Mouse (Mus musculus) lung, embryonic 16.5 days (tissue): ENCODE measurements around the gene Chrm4. TPM values are rescaled to one million over a fixed set of nuclear protein-coding genes. Genes with fewer than 3 reads are reported as not detected.

Experiments
- ATAC-seq: fragments of 200-750 bp; cut with Nextera tagmentation; 2 replicates; pipeline ENCODE4 v1.8.0; 2017; ENCODE audit warnings: low read depth, mild to moderate bottlenecking, moderate library complexity
- H3K27ac ChIP-seq: fragments of 300-500 bp; sonication (generic); 2 replicates; pipeline ENCODE4 v1.5.1; 2014; ENCODE audit warnings: mild to moderate bottlenecking, control low read depth, low read length
- H3K27me3 ChIP-seq: fragments of 300-500 bp; sonication (generic); 2 replicates; pipeline ENCODE4 v1.6.1; 2014; ENCODE audit warnings: low read depth, low read length, mixed read lengths; ENCODE audit not compliant: control insufficient read depth, insufficient read depth
- H3K36me3 ChIP-seq: fragments of 300-500 bp; sonication (generic); 2 replicates; pipeline ENCODE4 v1.6.1; 2014; ENCODE audit warnings: low read length; ENCODE audit not compliant: control insufficient read depth, insufficient read depth
- H3K4me1 ChIP-seq: fragments of 300-500 bp; sonication (generic); replicated peaks from 2 replicates; pipeline ENCODE4 v1.6.1; 2014; ENCODE audit warnings: low read length, mixed read lengths; ENCODE audit not compliant: control insufficient read depth, insufficient read depth
- H3K4me2 ChIP-seq: fragments of 300-500 bp; sonication (generic); 2 replicates; pipeline ENCODE4 v1.6.1; 2014; ENCODE audit warnings: low read depth, low read length, control low read depth
- H3K4me3 ChIP-seq: fragments of 300-500 bp; sonication (generic); 2 replicates; pipeline ENCODE4 v1.5.1; 2014; ENCODE audit warnings: mild to moderate bottlenecking, low read length, control low read depth
- H3K9ac ChIP-seq: fragments of 300-500 bp; sonication (generic); 2 replicates; pipeline ENCODE4 v1.6.1; 2014; ENCODE audit warnings: low read length, control low read depth
- H3K9me3 ChIP-seq: fragments of 300-500 bp; sonication (generic); 2 replicates; pipeline ENCODE4 v1.6.1; 2016; ENCODE audit warnings: low read length; ENCODE audit not compliant: control insufficient read depth
- WGBS: fragments of 180-500 bp; shearing (Covaris S2); extraction: QIAGEN DNeasy Blood & Tissue Kit; methylation state at CpG from one replicate; pipeline ENCODE4 v1.1.7; 2014; 5-methylcytosine and 5-hydroxymethylcytosine counted together
- polyA plus RNA-seq: library from polyadenylated mRNA; unstranded; fragments of >200 nt; fragmentation: Nextera tagmentation; extraction: Ambion mirVana; gene quantifications from 2 replicates; pipeline ENCODE4 v1.2.1, GENCODE M21; 2015

The Chrm4 gene
- polyA plus RNA-seq, result 0.10 TPM in 1 of 2 replicates, not detected in the other

DNA sequence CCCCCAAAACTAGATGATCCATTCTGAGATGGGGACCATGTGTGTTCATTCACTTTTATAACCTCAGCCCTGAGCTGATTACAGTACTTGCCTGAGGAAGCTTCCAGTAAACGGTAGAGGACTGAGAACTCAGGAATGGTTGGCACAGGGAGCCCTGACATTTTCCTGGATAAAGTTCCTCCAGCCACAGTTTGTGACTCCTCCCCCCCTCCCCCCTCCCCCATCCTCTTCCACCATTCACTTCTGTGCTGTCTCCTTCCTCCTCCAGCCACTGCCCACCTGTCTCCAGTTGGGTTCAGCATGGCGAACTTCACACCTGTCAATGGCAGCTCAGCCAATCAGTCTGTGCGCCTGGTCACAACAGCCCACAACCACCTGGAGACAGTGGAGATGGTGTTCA lies at the start of gene Chrm4:
Gene Chrm4, plus strand, starts transcription at position 301 of the 400 bp plus-strand sequence.
- Histone ChIP-seq H3K9ac (no peak within 1 kb of the TSS), H3K4me1 (peaks cover 26% of the 10 kb centered on the region), H3K9me3 (no peaks in the 10 kb centered on the region), H3K36me3 (no peaks in the 10 kb centered on the region), H3K27ac (no peak within 1 kb of the TSS), H3K4me3 (no peak within 1 kb of the TSS), H3K27me3 (peaks cover 24% of the 10 kb centered on the region), H3K4me2 (peak within 1 kb of the TSS; percentile 31; the same call in 1 of the 2 replicates)
- WGBS, result 83% methylated on average over 3 of the region's 3 CpGs
- no peak for ATAC-seq

GRCm38 (mm10) chr2:91878387-91879180 lies 48.5 kb upstream of the Chrm4 start:
- no peaks in the 10 kb centered on the region for H3K4me1 ChIP-seq
- 68% methylated on average over 7 of the region's 7 CpGs for WGBS
- no peak for ATAC-seq

DNA sequence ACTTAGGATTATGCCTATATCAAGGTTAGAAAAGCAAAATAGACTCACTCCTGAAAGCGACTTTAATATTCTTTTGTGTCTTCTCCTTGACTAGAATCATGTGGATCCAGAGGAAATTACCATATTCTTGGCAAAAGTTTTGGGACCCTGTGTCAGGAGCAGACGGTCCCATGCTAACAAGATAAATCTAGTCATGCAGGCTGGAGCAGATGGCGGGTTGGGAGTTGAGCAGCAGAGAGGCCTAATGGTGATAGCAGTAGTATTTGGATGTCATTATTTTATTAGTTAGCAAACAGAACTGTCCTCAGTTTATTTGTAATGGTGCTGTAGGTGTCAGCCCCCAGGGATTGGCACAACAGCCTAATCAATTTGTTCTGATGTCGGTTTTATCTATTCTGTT lies 43.1 kb upstream of the Chrm4 start:
- ATAC-seq, result no peak
- Histone ChIP-seq H3K9me3 (no peaks in the 10 kb centered on the region), H3K4me2 (no peak overlapping the region), H3K4me3 (no peak overlapping the region), H3K27me3 (no peaks in the 10 kb centered on the region), H3K4me1 (no peaks in the 10 kb centered on the region), H3K36me3 (peaks cover 5% of the 10 kb centered on the region), H3K9ac (no peak overlapping the region), H3K27ac (no peak overlapping the region)
- 57% methylated on average over 4 of the region's 4 CpGs for WGBS

More at GRCm38 (mm10) chr2:91878387-91879180, 48.5 kb upstream of the Chrm4 start:
- Histone ChIP-seq H3K4me2 (no peak overlapping the region), H3K36me3 (no peaks in the 10 kb centered on the region), H3K9ac (no peak overlapping the region), H3K4me3 (no peak overlapping the region), H3K27me3 (no peaks in the 10 kb centered on the region), H3K9me3 (no peaks in the 10 kb centered on the region), H3K27ac (no peak overlapping the region)

- no peaks in the 10 kb centered on the region for H3K4me1 ChIP-seq
- H3K4me2 ChIP-seq, result no peak overlapping the region
- ATAC-seq, result no peak
- no peak overlapping the region for H3K27ac ChIP-seq
- no peaks in the 10 kb centered on the region for H3K9me3 ChIP-seq
- H3K27me3 ChIP-seq, result no peaks in the 10 kb centered on the region
- no peak overlapping the region for H3K9ac ChIP-seq
- no peak overlapping the region for H3K4me3 ChIP-seq
- 67% methylated on average over 4 of the region's 4 CpGs for WGBS
- H3K36me3 ChIP-seq, result peaks cover 5% of the 10 kb centered on the region
These were observed 42.4 kb upstream of the Chrm4 start for GRCm38 (mm10) chr2:91884616-91885015.

DNA sequence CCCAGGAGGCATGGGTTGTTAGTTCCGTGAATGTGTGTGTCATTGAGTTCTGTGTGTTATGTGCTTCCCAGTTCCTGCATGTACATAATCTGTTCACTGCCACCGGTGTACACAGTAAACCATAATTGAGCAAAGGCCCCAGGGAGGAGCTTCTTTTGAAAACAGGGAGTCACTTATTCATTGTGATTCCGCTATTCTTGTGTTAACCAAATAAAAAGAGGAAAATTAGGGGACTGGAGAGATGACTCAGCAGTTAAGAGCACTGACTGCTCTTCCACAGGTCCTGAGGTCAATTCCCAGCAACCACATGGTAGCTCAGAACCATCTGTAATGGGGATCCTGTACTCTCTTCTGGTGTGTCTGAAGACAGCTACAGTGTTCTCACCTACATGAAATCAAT lies 32.3 kb upstream of the Chrm4 start:
- 89% methylated on average over 3 of the region's 3 CpGs for WGBS
- no peaks in the 10 kb centered on the region for H3K27me3 ChIP-seq
- H3K4me3 ChIP-seq, result no peak overlapping the region
- H3K4me2 ChIP-seq, result no peak overlapping the region
- H3K36me3 ChIP-seq, result no peaks in the 10 kb centered on the region
- no peaks in the 10 kb centered on the region for H3K9me3 ChIP-seq
- no peaks in the 10 kb centered on the region for H3K4me1 ChIP-seq
- no peak overlapping the region for H3K9ac ChIP-seq
- no peak for ATAC-seq
- H3K27ac ChIP-seq, result no peak overlapping the region

DNA sequence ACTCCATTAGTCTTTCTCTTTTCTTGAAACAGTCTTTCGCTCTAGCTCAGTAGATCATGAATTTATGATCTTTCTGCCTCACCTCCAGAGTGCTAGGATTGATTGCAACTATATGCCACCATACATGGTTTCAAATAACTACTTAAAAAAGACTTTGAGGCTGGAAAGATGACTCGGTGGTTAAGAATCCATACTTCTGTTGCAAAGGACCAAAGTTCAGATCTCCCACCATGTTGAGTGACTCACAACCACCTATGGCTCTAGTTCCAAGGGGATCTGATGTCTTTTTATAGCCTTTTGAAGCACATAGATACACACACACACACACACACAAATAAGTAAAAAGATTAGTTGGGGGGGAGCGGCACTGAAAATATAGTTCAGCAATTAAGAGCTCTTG lies 31.6 kb upstream of the Chrm4 start:
- no peaks in the 10 kb centered on the region for H3K4me1 ChIP-seq
- H3K4me2 ChIP-seq, result no peak overlapping the region
- no peaks in the 10 kb centered on the region for H3K36me3 ChIP-seq
- WGBS, result 94% methylated on average over 3 of the region's 3 CpGs
- no peak overlapping the region for H3K9ac ChIP-seq
- no peak overlapping the region for H3K27ac ChIP-seq
- H3K27me3 ChIP-seq, result no peaks in the 10 kb centered on the region
- no peak overlapping the region for H3K4me3 ChIP-seq
- no peaks in the 10 kb centered on the region for H3K9me3 ChIP-seq
- ATAC-seq, result no peak

- H3K9me3 ChIP-seq, result no peaks in the 10 kb centered on the region
- no peaks in the 10 kb centered on the region for H3K27me3 ChIP-seq
- H3K4me3 ChIP-seq, result no peak overlapping the region
- no peak overlapping the region for H3K4me2 ChIP-seq
- H3K4me1 ChIP-seq, result no peaks in the 10 kb centered on the region
- no peaks in the 10 kb centered on the region for H3K36me3 ChIP-seq
- ATAC-seq, result no peak
- H3K9ac ChIP-seq, result no peak overlapping the region
- no peak overlapping the region for H3K27ac ChIP-seq
These were observed 29.1 kb upstream of the Chrm4 start for GRCm38 (mm10) chr2:91897968-91898367.

- Histone ChIP-seq H3K27me3 (no peaks in the 10 kb centered on the region), H3K4me3 (no peak overlapping the region), H3K27ac (no peak overlapping the region), H3K9ac (no peak overlapping the region), H3K36me3 (no peaks in the 10 kb centered on the region), H3K4me1 (no peaks in the 10 kb centered on the region), H3K9me3 (no peaks in the 10 kb centered on the region), H3K4me2 (no peak overlapping the region)
- 83% methylated on average over 3 of the region's 3 CpGs for WGBS
- ATAC-seq, result no peak
These were observed 27.9 kb upstream of the Chrm4 start for GRCm38 (mm10) chr2:91899141-91899540.

DNA sequence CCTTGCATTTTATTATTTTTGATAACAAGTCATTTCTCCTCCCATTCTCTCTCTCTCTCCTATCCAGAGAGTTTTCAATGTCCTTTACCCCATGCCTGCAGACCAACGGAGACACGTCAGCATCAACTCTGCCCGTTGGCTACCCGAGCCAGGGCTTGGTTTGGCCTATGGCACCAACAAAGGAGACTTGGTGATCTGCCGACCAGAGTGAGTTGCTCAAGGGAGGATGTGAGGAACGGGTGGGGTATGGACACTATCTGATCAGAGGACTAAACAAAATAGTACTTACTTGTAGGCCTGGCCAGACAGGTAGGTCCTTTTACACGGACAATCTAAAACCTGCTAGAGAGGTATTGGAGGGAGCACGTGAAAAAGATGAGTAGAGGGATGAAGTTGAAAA lies 26.6 kb upstream of the Chrm4 start:
- 91% methylated on average over 8 of the region's 8 CpGs for WGBS
- Histone ChIP-seq H3K36me3 (no peaks in the 10 kb centered on the region), H3K27ac (no peak overlapping the region), H3K9me3 (no peaks in the 10 kb centered on the region), H3K27me3 (no peaks in the 10 kb centered on the region), H3K9ac (no peak overlapping the region), H3K4me3 (no peak overlapping the region), H3K4me1 (no peaks in the 10 kb centered on the region), H3K4me2 (no peak overlapping the region)
- ATAC-seq, result no peak
